Mouse (Mus musculus): Measurements from ENCODE around the gene Tmem200c. TPM values are rescaled to one million over a fixed set of nuclear protein-coding genes. Genes with fewer than 3 reads are reported as not detected.

The Tmem200c gene
- polyA plus RNA-seq (2015; fragmentation: Nextera tagmentation; extraction: Ambion mirVana) = 1.5 and 1.9 TPM in 2 replicates

GRCm38 (mm10) chr17:68826323-68826722 is at the start of gene Tmem200c:
Gene Tmem200c, plus strand, starts transcription at chr17:68826623.
- H3K9ac ChIP-seq = no peak within 1 kb of the TSS
- no peak within 1 kb of the TSS for H3K4me3 ChIP-seq
- H3K4me1 ChIP-seq = no peaks in the 10 kb centered on the region
- no peak within 1 kb of the TSS for H3K27ac ChIP-seq
- peaks cover 2% of the 10 kb centered on the region; the same call in 1 of the 2 replicates for H3K27me3 ChIP-seq
- WGBS = 78% methylated on average over 6 of the region's 6 CpGs
- no peaks in the 10 kb centered on the region for H3K36me3 ChIP-seq
- ATAC-seq (ENCODE audit: insufficient number of reproducible peaks, insufficient read depth, low FRiP score, low TSS enrichment, low read depth) = no peak
- no peaks in the 10 kb centered on the region for H3K9me3 ChIP-seq
- no peak within 1 kb of the TSS for H3K4me2 ChIP-seq

- Histone ChIP-seq H3K4me3 (no peak overlapping the region), H3K4me1 (no peaks in the 10 kb centered on the region), H3K4me2 (no peak overlapping the region), H3K9ac (no peak overlapping the region), H3K36me3 (no peaks in the 10 kb centered on the region), H3K27ac (no peak overlapping the region), H3K9me3 (peaks cover 4% of the 10 kb centered on the region; the same call in 1 of the 2 replicates), H3K27me3 (no peaks in the 10 kb centered on the region)
- ATAC-seq (ENCODE audit: insufficient number of reproducible peaks, insufficient read depth, low FRiP score, low TSS enrichment, low read depth) = no peak
- 82% methylated on average over 4 of the region's 4 CpGs for WGBS
Measured at GRCm38 (mm10) chr17:68793741-68794140, 32.7 kb upstream of the Tmem200c start.

GRCm38 (mm10) chr17:68836655-68837012 is 10.2 kb downstream of the Tmem200c start:
- H3K4me2 ChIP-seq = peak overlapping the region; percentile 93
- H3K36me3 ChIP-seq = no peaks in the 10 kb centered on the region
- peak overlapping the region; percentile 63 for H3K4me3 ChIP-seq
- no peak overlapping the region for H3K27ac ChIP-seq
- no peaks in the 10 kb centered on the region for H3K9me3 ChIP-seq
- 0% methylated on average over 13 of the region's 15 CpGs for WGBS
- H3K4me1 ChIP-seq = peaks cover 36% of the 10 kb centered on the region
- peak; percentile 48 for ATAC-seq (ENCODE audit: insufficient number of reproducible peaks, insufficient read depth, low FRiP score, low TSS enrichment, low read depth)
- peaks cover 71% of the 10 kb centered on the region for H3K27me3 ChIP-seq
- H3K9ac ChIP-seq = peak overlapping the region; percentile 77; the same call in 1 of the 2 replicates

GRCm38 (mm10) chr17:68837013-68837858 is 10.8 kb downstream of the Tmem200c start:
- peaks cover 77% of the 10 kb centered on the region for H3K27me3 ChIP-seq
- no peak overlapping the region for H3K27ac ChIP-seq
- peak; percentile 63 for ATAC-seq (ENCODE audit: insufficient number of reproducible peaks, insufficient read depth, low FRiP score, low TSS enrichment, low read depth)

GRCm38 (mm10) chr17:68837859-68838194 is 11.4 kb downstream of the Tmem200c start:
- Histone ChIP-seq H3K4me3 (peak overlapping the region; percentile 63), H3K4me2 (peak overlapping the region; percentile 93), H3K36me3 (no peaks in the 10 kb centered on the region), H3K27ac (no peak overlapping the region), H3K9ac (peak overlapping the region; percentile 77), H3K27me3 (peaks cover 74% of the 10 kb centered on the region), H3K9me3 (no peaks in the 10 kb centered on the region), H3K4me1 (peaks cover 40% of the 10 kb centered on the region)
- no peak for ATAC-seq (ENCODE audit: insufficient number of reproducible peaks, insufficient read depth, low FRiP score, low TSS enrichment, low read depth)
- WGBS = 3% methylated on average over 4 of the region's 4 CpGs

More at GRCm38 (mm10) chr17:68837013-68837858, 10.8 kb downstream of the Tmem200c start:
- Histone ChIP-seq H3K4me1 (peaks cover 40% of the 10 kb centered on the region), H3K9me3 (no peaks in the 10 kb centered on the region), H3K4me2 (peak overlapping the region; percentile 93), H3K36me3 (no peaks in the 10 kb centered on the region), H3K9ac (peak overlapping the region; percentile 77), H3K4me3 (peak overlapping the region; percentile 63)
- WGBS = under 1% methylated on average over 68 of the region's 72 CpGs

GRCm38 (mm10) chr17:68839888-68840571 is 13.6 kb downstream of the Tmem200c start:
- ATAC-seq (ENCODE audit: insufficient number of reproducible peaks, insufficient read depth, low FRiP score, low TSS enrichment, low read depth) = no peak
- H3K4me3 ChIP-seq = peak overlapping the region; percentile 56
- H3K9me3 ChIP-seq = no peaks in the 10 kb centered on the region
- H3K36me3 ChIP-seq = no peaks in the 10 kb centered on the region
- 17% methylated on average over 17 of the region's 17 CpGs for WGBS
- H3K27ac ChIP-seq = no peak overlapping the region
- peaks cover 40% of the 10 kb centered on the region for H3K4me1 ChIP-seq
- no peak overlapping the region for H3K9ac ChIP-seq
- peaks cover 70% of the 10 kb centered on the region for H3K27me3 ChIP-seq
- peak overlapping the region; percentile 99 for H3K4me2 ChIP-seq

GRCm38 (mm10) chr17:68840572-68840939 is 14.1 kb downstream of the Tmem200c start:
- no peak overlapping the region for H3K27ac ChIP-seq
- no peak for ATAC-seq (ENCODE audit: insufficient number of reproducible peaks, insufficient read depth, low FRiP score, low TSS enrichment, low read depth)
- WGBS = 18% methylated on average over 10 of the region's 10 CpGs
- peaks cover 40% of the 10 kb centered on the region for H3K4me1 ChIP-seq
- peak overlapping the region; percentile 56 for H3K4me3 ChIP-seq
- H3K4me2 ChIP-seq = peak overlapping the region; percentile 99
- H3K36me3 ChIP-seq = no peaks in the 10 kb centered on the region
- peaks cover 71% of the 10 kb centered on the region for H3K27me3 ChIP-seq
- peak overlapping the region; percentile 72; the same call in 1 of the 2 replicates for H3K9ac ChIP-seq
- no peaks in the 10 kb centered on the region for H3K9me3 ChIP-seq

- no peak overlapping the region for H3K27ac ChIP-seq
- peaks cover 37% of the 10 kb centered on the region for H3K4me1 ChIP-seq
- peak overlapping the region; percentile 72 for H3K9ac ChIP-seq
- H3K36me3 ChIP-seq = no peaks in the 10 kb centered on the region
- H3K27me3 ChIP-seq = peaks cover 63% of the 10 kb centered on the region
- H3K4me3 ChIP-seq = peak overlapping the region; percentile 56
- H3K9me3 ChIP-seq = no peaks in the 10 kb centered on the region
- peak; percentile 40 for ATAC-seq (ENCODE audit: insufficient number of reproducible peaks, insufficient read depth, low FRiP score, low TSS enrichment, low read depth)
- under 1% methylated on average over 70 of the region's 75 CpGs for WGBS
- peak overlapping the region; percentile 99 for H3K4me2 ChIP-seq
Measured at GRCm38 (mm10) chr17:68841097-68841891, 14.9 kb downstream of the Tmem200c start.

- H3K27ac ChIP-seq = no peak overlapping the region
- peak overlapping the region; percentile 56 for H3K4me3 ChIP-seq
- peaks cover 31% of the 10 kb centered on the region for H3K4me1 ChIP-seq
- ATAC-seq (ENCODE audit: insufficient number of reproducible peaks, insufficient read depth, low FRiP score, low TSS enrichment, low read depth) = peak; percentile 8; the same call in 1 of the 2 replicates
- no peaks in the 10 kb centered on the region for H3K36me3 ChIP-seq
- 4% methylated on average over 22 of the region's 22 CpGs for WGBS
- H3K27me3 ChIP-seq = peaks cover 60% of the 10 kb centered on the region
- H3K9ac ChIP-seq = peak overlapping the region; percentile 72
- no peaks in the 10 kb centered on the region for H3K9me3 ChIP-seq
- H3K4me2 ChIP-seq = peak overlapping the region; percentile 99
Measured at GRCm38 (mm10) chr17:68841892-68842252, 15.4 kb downstream of the Tmem200c start.

- peaks cover 11% of the 10 kb centered on the region for H3K4me1 ChIP-seq
- no peak overlapping the region for H3K27ac ChIP-seq
- no peak overlapping the region for H3K9ac ChIP-seq
- H3K27me3 ChIP-seq = peaks cover 22% of the 10 kb centered on the region
- H3K9me3 ChIP-seq = no peaks in the 10 kb centered on the region
- no peak overlapping the region for H3K4me3 ChIP-seq
- no peak for ATAC-seq (ENCODE audit: insufficient number of reproducible peaks, insufficient read depth, low FRiP score, low TSS enrichment, low read depth)
- WGBS = 87% methylated on average over 5 of the region's 5 CpGs
- no peak overlapping the region for H3K4me2 ChIP-seq
- H3K36me3 ChIP-seq = no peaks in the 10 kb centered on the region
Measured at GRCm38 (mm10) chr17:68845931-68846330, 19.5 kb downstream of the Tmem200c start.

- no peaks in the 10 kb centered on the region for H3K36me3 ChIP-seq
- 79% methylated on average over 6 of the region's 6 CpGs for WGBS
- no peak overlapping the region for H3K27ac ChIP-seq
- H3K4me2 ChIP-seq = no peak overlapping the region
- no peaks in the 10 kb centered on the region for H3K4me1 ChIP-seq
- ATAC-seq (ENCODE audit: insufficient number of reproducible peaks, insufficient read depth, low FRiP score, low TSS enrichment, low read depth) = no peak
- no peaks in the 10 kb centered on the region for H3K9me3 ChIP-seq
- peaks cover 9% of the 10 kb centered on the region for H3K27me3 ChIP-seq
- H3K9ac ChIP-seq = no peak overlapping the region
- no peak overlapping the region for H3K4me3 ChIP-seq
Measured at GRCm38 (mm10) chr17:68848739-68849138, 22.3 kb downstream of the Tmem200c start.
